Mouse (Mus musculus): ENCODE measurements around the gene Sv2a.

The Sv2a gene

DNA sequence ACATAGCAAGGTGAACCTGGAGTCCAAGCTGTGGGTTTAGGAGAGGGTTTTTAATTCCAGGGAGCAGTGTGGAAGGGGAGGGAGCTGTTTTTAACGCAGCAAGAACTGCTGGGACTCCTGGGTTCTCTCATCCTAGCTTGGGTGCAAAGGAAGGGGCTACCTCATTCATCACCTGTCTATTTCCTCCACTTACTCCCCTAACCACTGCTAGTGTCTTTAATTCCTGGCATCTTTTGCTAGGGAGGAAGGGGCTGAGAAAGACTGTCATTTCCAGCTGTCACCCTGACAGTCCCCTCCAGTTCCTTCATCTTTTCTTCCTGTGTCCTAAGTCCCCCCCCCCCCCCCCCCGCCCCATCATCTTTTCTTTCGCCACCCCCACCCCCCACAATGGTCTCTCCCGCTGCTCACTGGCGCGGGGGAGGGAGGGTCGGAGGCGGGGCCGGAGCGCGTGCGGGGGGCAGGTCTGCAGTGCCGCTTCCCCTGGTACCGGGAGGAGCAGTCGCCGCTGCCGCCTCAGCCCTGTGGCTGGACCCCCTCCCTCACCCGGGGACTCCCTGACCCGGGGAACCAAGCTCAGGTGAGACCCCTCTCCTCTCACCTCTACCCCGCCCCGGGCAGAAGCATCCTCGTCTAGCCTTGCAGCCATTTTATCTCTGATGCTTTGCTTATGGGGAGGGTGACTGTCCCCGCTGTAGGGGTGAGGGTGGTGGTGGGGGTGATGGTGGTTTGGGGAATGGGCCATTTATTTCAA, at the start of gene Sv2a:
Sv2a (plus strand) TSS at position 425 of the 751 bp plus-strand sequence.
- peak; percentile 42 for DNase-seq (ENCODE audit: low read depth)

DNA sequence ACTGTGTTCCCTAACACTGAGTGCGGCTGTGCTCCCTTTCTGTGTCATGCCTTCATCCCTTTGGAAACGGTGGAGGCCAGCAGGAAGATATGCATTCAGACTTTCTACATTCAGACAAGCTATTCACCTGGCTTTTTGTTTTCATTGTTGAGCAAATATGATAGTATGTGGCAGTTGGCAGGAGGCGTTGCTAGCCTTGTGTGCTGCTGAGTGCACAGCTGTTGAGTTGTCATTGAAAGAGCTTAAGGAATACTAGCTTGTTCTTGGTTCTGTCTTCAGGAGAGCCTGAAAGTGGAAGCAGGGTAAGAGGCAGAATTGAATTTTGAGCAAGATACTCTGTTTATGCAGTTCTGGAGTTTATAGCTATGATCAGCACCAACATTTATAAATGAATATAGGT, 48.5 kb upstream of the Sv2a start:
- DNase-seq (ENCODE audit: low read depth) = no peak

DNA sequence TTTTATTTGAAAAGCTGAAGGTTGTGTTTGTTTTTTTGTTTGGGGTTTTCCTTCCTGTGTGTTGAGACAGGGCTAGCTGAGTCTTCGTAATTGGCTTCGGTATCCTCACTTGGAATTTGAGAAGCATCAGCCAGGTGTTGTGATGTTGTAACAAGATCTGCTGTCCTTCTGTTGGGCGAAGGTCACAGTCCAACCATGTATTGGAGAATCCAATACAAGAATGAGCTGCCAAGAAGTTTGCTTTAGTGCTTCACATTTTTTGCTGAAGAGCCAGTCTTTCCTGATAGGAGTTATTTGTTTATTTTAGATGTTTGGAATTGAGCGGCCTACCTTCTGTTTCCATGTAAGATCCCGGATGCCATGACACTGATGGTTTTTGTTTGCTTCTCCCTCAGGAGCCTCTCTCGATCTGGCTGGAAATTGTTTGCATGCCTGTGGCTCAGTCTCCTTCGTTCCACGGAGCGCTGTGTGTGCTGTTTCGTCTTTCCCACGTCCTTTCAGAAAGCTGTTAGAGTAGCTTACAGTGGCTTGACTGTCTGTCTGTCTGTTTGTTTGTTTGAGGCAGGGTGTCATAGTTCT, 47.5 kb upstream of the Sv2a start:
- no peak for DNase-seq (ENCODE audit: low read depth)

DNA sequence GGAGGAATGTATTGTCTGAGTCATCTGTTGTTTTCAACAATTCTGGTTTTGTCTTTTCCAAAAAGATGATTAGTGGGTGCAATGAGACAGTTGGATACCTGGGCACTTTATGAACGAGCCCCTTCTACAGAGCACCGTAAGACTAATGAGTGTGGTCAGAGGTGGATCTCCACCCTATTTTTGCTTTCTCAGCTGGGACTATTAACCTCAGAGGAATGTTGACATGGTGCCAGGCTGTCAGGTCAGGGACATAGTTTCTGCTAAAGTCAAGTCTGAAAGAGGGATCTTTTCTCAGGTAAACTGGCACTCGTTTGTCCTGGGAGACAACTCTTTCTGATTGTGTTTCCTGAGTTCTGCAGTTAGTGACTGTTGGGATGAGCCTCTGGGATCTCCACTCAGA, 45.9 kb upstream of the Sv2a start:
- peak; percentile 43 for DNase-seq (ENCODE audit: low read depth)

DNA sequence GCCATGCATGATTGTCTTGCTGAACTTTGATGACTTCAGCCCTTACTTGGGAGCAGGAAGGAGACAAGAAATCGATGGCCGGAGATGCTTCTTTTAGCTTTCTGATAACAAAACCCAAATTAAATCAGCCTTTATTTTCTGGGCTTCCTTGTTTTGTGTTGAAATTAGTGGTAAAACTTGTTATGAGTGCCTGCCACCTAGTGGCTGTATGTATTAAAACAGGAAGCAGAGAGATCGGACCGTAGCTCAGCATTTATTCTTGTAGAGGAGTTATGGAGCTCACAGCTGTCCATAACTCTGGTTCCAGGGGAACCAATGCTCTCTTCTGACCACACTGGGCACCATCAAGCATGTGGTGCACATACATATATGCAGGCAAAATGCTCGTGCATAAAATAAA, 33.0 kb upstream of the Sv2a start:
- peak; percentile 88 for DNase-seq (ENCODE audit: low read depth)

DNA sequence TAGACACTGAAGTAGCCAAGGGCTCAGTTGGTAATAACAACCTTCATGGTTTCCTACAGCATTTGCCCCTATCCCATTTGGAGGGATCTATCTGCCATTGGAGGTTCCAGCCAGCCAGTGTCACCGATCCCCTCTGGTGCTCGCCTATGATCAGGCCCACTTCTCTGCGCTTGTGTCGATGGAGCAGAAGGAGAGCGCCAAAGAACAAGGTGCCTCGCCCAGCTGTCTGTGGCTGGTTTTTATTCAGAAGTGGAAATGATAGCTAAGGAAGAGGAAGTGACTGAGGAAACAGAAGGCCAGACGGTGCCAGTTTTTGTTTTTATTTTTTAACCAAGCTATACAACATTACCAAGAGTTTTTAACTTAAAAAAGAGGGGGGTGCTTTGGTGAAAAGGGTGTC, 29.1 kb upstream of the Sv2a start:
- DNase-seq (ENCODE audit: low read depth) = no peak

DNA sequence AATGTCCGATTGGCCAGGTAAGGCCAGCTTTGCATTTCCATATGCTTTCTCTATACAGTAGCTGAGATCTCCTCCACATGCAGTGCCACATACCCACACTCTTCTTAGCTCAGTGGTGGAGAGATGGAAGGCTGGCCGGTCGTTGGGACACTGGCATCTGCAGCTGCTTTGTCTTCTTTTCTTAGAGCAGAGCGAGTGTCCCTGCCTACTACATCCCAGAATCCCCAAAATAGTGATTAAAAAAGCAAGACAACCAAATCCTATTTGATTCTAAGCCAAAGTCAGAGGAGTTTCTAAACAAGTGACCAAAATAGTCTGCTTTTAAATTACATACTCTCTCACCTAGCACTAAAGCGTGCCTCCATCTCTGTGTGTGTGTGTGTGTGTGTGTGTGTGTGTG, 28.3 kb upstream of the Sv2a start:
- no peak for DNase-seq (ENCODE audit: low read depth)

DNA sequence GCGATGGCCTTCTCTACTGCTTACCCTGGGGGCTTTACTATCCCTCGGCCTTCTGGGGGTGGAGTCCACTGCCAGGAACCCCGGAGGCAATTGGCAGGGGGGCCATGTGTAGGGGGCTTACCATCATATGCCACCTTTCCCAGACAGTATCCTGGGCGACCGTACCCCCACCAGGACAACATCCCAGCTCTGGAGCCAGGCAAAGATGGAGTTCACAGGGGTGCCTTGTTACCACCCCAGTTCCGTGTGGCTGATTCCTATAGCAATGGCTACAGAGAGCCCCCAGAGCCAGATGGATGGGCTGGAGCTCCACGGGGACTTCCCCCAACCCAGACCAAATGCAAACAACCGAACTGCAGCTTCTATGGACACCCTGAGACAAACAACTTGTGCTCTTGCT, 25.4 kb upstream of the Sv2a start:
- no peak for DNase-seq (ENCODE audit: low read depth)

DNA sequence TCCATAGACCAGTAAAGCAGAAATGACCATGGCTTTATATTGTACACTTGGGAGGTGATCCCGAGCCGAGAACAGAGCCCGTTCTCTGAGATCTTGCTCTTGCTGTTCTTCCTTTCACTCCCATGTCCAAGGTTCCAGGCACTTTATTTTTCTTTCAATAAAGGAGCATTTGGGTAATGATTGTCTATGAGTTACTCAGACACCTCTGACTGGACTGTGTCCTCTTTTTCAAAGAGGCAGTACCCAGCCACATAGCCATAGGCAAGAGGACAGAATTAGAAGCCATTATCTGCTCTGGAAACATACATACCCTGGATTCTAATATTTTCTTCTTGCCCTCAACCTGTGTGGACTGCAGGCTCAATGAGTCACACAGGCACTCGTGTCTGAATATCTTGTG, 21.1 kb upstream of the Sv2a start:
- no peak for DNase-seq (ENCODE audit: low read depth)

DNA sequence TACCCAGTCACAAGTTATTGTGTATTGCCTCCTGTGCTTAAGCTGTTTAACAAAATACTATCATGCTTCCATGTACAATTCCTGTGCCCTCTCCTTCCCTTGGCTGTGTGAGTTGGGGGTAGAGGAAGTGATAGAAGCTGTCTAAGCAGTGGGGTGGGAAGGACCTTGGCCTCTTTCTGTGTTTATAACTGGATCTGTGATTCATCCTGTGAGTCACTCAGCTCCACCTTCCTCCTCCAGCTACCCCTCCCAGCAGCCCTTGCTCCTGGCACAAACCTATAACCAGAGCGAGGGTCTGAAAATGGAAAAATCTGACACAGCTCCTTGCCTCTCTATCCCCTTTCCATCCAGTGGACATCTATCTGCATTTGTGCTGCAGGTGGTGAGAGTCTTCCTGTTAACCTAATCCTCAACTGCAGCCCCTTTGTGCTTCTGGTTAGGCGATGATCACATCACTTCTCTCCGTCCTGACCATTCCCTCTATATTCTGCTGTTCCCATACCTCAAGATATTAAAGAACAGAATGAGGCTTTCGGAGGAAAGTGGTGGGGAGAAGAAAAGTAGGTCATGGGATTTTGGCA, 20.6 kb upstream of the Sv2a start:
- DNase-seq (ENCODE audit: low read depth) = peak; percentile 90

DNA sequence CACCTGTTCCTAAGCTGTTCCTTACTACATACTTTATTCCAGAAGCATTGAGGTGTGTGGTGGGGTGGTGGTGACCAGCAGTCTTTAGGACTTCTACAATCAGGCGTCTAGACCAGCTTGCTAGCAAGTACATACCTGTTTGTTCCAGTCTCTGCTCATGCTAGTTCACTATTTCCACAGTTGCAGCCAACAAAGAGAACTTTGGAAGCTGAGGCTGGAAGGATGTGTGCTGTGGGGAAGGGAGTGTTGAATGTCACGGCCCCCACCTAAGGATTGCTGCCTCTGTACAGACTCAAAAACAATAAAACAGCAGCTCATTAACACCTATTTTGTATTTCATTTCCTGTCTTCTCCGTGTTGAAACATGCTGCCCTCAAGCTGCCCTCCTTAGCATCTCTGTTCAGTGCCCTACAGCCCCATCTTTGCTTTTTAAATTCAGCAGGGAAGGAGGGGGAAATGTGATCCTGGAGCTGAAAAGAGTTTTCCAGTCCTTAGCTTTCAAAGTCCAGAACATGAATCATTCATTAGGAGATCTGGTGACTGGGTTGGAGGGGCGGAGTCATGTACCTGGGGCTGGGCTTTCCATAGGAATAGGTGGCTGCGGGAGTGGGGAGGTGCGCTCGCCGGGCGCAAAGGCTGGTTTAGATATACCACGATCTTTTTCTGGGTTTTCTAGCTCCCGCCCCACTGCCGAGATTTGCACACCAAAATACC, 20.0 kb upstream of the Sv2a start:
- peak; percentile 93 for DNase-seq (ENCODE audit: low read depth)

DNA sequence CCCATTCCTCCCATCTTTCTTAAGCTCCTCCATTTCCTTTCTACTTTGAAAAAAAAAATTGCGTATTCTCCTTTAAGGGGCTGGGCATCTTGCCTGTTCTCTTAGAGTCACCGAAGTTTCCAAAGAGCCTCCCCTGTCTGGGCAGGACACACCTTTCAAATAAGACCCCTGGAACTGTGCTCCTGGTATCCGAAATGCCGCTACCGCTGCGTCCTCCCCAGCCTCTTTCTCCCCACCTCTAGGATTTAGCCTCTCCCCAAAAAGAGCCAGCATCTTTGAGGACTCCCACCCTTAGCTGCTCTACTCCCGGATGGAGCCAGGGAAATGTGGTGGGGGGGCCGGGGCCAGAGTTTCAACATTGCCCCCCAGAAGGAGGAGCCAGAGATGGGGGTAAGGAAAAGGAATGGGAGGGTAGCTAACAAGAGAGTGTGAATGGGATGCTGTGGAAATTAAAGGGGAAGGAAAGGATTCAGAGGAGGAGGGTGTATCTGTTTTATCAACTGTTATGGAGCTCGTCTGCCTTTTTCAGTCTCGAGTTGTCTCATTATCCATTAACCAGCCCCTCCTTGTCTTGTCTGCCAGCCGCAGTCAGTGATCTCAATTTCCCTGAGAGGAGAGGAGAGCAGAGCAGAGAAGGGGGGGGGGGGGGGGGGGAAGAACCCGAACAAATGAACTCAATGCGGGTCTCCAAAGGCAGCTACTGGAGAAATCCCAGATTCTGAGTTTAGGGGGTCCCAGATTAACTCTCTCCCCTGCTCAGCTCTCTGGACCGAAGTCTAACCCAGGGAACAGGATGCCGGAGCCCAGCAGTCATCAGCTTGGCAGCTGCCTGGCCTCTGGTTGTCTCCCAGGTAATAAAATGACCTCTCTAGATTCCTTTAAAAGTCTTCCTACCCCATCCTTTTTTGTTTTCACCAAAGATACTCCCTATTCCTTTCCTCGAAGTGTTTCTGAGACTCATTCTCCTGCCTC, 18.8 kb upstream of the Sv2a start, which contains the start of gene Mtmr11:
Mtmr11 (plus strand) TSS at position 136 of the 972 bp plus-strand sequence.
- peak; percentile 85 for DNase-seq (ENCODE audit: low read depth)

DNA sequence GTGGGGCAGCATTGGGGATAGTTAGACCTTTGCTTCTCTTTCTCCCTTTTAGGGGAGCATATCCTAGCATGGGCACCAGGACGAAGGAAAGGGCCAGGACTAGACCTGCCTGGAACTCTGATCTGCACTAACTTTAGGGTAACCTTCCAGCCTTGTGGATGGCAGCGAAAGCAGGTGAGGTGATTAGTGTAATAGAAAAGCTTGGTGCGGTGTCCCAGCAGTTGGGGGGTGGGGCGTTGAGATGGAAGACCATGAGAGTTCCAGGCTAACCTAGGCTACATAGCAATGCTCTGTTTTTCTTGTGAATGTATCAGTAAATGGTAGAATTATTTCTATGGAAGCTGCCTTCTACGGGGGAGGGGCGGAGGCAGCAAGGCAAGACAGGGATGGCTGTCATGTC, 17.9 kb upstream of the Sv2a start:
- DNase-seq (ENCODE audit: low read depth) = peak; percentile 10

DNA sequence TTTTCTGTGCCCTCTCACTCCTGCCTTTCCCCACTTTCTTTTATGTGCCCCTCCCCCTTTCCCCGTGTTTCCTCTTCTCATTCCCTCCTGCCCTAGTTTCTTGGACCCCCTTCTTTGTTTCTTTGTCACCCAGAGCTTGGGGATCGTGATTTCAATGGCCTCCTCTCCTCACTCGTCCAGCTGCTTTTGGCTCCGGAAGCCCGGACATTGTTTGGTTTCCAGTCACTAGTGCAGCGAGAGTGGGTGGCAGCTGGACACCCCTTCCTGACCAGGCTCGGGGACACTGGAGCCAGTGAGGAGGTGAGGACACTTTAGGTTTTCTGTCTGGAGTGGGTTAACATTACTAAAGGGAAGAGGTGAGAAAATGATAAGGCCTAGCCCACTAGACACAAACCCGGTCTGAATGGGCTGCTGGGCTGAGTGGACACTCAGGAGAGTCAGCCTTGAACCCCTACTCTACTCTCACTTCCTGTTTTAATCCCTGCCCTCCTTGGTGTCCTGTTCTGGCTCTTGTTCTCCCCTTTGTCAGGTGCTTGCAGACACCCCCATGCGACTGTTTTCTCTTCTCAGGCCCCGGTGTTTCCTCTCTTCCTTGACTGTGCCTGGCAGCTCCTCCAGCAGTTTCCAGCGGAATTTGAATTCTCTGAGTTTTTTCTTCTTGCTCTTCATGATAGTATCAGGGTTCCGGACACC, 12.3 kb upstream of the Sv2a start:
- DNase-seq (ENCODE audit: low read depth) = no peak

DNA sequence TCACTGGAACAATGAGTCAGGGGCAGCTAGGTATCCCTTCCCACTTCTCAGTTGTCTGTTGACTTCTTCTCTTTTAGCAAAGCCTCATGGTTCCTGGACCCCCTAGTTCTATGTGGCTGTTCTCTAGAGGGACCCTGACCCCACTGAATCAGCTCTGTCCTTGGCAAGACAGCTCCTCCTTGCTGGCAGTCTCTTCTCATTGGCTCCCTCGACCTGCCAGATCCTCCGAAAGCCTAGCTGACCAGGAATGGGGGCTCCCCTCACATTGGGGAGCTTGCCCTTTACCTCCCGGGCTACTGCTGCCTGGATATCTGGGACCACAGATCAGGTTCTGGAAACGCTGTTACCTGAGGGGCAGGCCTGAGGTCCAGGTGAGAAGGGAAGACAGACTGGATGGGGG, 10.7 kb upstream of the Sv2a start:
- no peak for DNase-seq (ENCODE audit: low read depth)

DNA sequence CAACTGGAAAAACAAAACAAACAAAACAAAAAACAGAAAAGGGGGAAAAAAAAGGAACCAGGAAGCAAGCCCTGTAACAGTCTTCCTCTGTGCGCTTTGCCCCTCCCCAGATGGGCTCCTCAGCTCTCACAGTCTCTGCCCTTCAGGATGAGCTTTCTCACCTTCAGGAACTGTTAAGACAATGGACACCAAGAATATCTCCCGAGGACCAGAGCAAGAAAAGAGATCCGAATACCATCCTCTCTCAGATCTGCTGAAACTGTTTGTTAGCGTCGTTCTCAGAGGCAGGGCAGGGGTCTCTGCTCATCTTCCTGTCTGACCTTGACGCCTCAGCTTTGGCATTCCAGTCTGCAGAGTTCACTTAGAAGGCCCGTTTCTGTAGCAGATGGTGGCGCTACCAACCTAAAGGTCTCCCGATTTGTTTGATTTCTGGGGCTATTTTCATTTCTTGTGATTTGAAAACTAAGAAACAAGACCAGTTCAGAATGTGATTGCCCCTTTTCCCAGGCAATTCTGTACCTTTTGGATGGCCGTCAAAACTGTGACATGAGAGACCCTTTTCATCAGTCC, 9.9 kb upstream of the Sv2a start:
- no peak for DNase-seq (ENCODE audit: low read depth)

DNA sequence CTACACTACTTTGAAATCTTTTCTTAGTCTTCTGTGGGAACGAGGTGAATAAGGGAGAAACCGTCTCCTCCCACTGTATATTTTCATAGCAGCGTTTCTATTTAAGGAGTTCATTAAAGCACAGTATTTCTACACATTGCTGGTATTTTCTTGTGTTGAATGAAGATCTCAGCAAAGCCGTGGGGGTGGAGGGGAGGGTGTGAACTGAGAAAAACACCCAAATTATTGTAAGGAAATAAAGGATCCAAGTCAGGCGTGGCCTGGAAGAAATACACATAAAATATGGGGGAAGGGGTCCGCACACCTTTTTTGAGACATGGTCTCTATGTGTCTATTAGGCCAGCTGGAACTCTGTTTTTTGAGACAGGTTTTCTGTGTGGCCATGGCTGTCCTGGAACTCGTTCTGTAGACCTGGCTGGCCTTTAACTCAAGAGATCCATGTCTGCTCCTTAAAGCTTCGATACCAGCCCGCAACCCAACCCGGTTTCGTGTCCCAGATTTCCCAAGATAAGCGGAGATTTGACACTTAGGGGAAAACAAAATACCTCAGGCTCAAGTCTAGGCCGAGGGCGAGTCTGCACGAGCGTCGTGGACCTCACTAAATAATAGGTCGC, 9.3 kb upstream of the Sv2a start:
- peak; percentile 33 for DNase-seq (ENCODE audit: low read depth)

DNA sequence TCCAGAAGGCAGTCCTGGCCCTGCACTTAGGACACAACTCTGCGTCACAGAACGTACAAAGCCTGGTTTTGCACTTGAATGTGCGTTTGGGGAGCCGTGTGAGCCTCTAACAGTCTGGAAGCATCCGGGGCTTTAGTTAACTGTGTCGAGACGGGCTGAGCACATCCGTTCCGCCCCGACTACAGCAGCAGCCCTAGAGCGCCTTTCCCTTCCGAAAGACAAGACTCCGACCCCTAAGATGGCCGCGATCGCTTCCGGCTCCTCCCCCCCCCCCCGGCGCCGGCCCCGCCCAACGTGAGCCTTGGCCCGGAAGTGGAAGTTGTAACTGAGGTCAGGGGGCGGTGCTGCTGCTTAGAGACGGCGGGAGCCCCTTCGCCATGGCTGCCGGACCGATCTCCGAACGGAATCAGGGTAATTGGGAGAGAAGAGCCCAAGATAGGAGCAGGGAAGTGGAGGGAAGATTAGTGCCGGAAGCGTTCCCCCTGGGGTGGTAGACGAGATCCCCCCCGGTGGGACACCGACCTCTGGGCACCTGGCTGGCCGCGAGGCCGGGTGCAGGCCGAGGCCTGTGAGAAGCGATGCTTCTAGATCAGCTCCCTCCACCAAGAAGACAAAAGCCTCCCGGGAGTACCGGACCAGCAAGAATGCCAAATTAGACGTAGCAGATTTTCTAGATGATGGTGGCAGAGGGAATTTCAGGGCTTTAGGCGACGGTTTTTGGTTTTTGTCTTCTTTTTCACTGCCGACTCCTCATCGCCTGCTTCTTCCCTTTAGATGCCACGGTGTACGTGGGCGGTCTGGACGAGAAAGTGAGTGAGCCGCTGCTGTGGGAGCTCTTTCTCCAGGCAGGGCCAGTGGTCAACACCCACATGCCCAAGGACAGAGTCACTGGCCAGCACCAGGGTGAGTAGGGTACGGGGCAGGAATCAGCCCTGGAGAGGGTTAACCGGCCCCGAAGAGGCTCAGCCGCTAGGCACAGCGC, 8.5 kb upstream of the Sv2a start, which contains the start of gene Sf3b4:
Sf3b4 (plus strand) TSS at position 136 of the 982 bp plus-strand sequence.
- DNase-seq (ENCODE audit: low read depth) = peak; percentile 95

DNA sequence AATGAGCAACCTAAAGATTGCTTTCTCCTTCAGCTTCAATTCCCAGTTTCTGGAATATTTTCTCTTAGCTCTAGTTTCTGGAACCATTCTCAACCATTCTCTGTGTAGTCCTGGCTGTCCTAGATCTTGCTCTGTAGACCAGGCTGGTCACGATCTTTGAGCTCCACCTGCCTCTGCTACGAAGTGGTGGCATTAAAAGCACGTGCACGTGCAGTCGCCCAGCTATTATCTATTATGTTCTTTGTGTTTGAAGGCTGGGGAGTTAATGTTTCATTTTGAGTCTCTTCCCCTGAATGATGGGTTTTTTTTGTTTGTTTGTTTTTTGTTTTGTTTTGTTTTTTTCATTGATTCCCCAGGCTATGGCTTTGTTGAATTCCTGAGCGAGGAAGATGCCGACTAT, 7.8 kb upstream of the Sv2a start:
- DNase-seq (ENCODE audit: low read depth) = no peak

Measured in NIH3T3 (cell line).